Mouse (Mus musculus) spleen, adult 18-20 months (tissue): ENCODE measurements around the gene Calm1.

Source experiments
- DNase-seq, 2 experiments: peaks; one replicate each; pipeline ENCODE4 v3.0.0; 2022; ENCODE audit warnings: mixed read lengths in 2 of 2

Gene Calm1

GRCm38 (mm10) chr12:100225196-100225595 lies 26.0 kb downstream of the Calm1 start:
- no peak for DNase-seq

- no peak for DNase-seq
Observed at GRCm38 (mm10) chr12:100226073-100226472, 26.8 kb downstream of the Calm1 start.

- DNase-seq = no peak
Observed at GRCm38 (mm10) chr12:100226621-100227020, 27.4 kb downstream of the Calm1 start.

DNA sequence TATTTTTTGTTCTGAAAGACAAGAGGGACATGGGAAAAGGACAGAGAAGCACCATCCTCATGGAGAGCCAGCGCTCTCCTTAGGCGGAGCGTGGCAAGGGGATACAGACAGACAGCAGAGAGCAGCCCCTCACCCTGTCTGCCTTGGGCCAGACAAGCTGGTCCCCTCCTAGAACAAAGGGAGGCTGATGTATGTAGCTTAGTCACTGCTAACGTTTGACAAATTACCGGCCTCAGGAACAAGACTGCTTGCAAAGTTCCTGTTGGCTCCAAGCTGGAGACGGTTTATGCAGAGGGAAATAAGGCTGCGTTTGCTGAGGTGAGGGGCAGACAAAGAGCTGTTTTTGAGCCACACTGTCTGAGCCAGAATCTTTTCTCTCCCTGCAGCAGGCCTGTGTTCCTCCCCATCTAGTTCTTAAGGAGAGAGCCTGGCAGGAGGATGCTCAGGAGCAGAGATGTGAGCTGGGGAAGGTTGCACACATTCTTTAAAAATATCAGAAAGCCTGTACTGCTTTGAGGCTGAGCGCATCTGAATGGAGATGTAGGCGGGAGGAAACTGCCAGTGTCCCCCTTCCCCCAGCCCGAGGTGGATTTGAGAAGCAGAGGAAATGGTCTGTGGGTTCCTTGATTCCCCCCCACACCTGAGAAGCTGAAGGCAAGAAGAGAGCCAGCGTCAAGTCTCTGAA lies 28.9 kb downstream of the Calm1 start:
- DNase-seq = no peak

GRCm38 (mm10) chr12:100234201-100234600 lies 35.0 kb downstream of the Calm1 start:
- DNase-seq = no peak

GRCm38 (mm10) chr12:100234919-100235318 lies 35.7 kb downstream of the Calm1 start:
- no peak for DNase-seq

- no peak for DNase-seq
Observed at GRCm38 (mm10) chr12:100235423-100235822, 36.2 kb downstream of the Calm1 start.

DNA sequence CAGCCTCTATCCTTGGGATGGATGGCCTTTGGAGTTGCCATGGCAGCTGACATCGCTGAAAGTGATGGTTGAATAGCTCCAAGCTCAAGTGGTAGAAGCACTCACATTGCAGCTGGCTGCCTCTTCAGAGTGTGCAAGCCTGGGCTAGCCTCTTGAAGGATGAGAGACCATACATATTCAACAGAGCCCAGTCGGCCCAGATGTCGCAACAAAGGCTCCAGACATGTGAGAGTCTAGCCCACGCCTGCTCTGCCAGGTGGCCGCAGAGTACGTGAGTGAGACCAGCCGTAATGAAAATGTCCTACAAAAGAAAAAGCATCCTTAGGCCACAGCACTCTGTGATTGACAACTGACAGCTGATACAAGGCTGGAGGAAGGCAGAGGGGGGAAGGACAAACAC lies 40.2 kb downstream of the Calm1 start:
- DNase-seq = no peak

- DNase-seq = no peak
Observed at GRCm38 (mm10) chr12:100239807-100240206, 40.6 kb downstream of the Calm1 start.

- DNase-seq = no peak
Observed at GRCm38 (mm10) chr12:100241911-100242796, 42.9 kb downstream of the Calm1 start.

- no peak for DNase-seq
Observed at GRCm38 (mm10) chr12:100244580-100244979, 45.3 kb downstream of the Calm1 start.

- DNase-seq = no peak
Observed at GRCm38 (mm10) chr12:100249170-100249569, 49.9 kb downstream of the Calm1 start.

DNA sequence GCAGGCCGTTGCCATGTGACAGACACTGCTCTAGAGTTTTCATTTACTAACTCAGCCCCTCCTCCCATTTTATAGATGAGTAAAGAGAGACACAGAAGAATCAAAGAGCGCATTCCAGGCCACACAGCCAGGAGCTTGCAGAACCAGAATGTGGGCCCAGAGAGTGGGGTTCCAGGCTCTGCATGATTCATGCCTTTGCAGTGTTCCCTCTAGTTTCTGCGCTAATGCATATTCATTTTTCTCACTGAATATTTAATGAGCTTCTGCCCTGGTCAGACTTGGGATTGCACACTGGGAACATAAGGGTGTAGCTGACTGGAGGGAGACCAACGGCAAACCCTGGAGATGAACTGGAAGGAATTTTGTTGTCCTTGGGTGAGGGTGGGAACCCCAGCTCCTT lies 55.2 kb downstream of the Calm1 start:
- no peak for DNase-seq

DNA sequence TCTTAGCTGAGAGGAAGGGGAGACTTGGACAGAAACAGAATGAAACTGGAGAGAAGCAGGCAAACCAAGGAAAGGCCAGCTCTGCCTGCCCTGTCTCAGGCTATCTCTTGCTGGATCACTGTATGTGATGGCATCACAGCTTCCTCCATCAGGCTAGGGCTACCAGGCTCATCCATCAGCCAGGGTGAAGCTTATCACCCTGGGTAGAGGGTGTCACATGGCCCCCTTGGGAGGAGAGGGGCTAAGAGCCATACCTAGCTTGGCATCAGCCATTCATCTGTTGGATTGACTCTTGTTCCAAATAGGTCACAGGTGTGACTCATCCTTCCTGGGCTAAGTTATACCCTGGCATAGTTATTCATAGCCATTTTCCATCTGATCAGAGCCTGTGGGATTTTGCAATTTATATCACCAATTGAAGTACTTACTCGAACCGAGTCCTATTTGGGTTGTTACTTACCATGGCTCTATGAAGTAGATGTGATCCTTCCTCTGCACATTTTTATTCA lies 56.3 kb downstream of the Calm1 start:
- DNase-seq = no peak

- no peak for DNase-seq
Observed at GRCm38 (mm10) chr12:100257779-100258178, 58.5 kb downstream of the Calm1 start.
